Mouse (Mus musculus): ENCODE results near the gene Rab3d. TPM values are rescaled to one million over a fixed set of nuclear protein-coding genes. Genes with fewer than 3 reads are reported as not detected.
A peak's percentile ranks its signal among the peaks of the same experiment; 100 is the strongest.
"Not testable (repeated sequence)": the region's sequence is repeated elsewhere in the genome, so short reads cannot be mapped to it uniquely, and the experiment has no call there.

Gene Rab3d
- polyA plus RNA-seq, 1 experiment from 2014 or later = 57.3 TPM

DNA sequence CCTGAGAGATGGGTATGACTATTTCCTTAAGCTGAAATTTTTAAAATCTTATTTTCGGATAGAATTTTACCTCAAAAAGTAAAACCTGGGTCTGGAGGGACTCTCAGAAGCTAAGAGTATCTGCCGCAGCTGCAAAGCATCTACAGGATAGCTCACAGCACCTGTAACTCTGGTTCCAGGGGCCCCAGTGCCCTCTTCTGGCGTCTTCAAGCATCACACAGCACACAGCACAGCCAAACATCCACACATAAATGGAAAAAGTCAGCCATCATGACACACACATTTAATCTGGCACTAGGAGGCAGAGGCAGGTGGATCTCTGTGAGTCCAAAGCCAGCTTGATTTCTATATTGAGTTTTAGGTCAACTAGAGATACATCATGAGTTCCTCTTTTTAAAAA is 41.4 kb downstream of the Rab3d start:
- Histone ChIP-seq H3K9me3 (no peaks in the 10 kb centered on the region), H3K4me2 (no peak overlapping the region), H3K4me1 (no peaks in the 10 kb centered on the region), H3K27me3 (no peaks in the 10 kb centered on the region), H3K27ac (no peak overlapping the region), H3K36me3 (no peaks in the 10 kb centered on the region), H3K4me3 (no peak overlapping the region), H3K9ac (no peak overlapping the region)
- WGBS = 53% methylated on average over 3 of the region's 3 CpGs
- ATAC-seq (ENCODE audit: insufficient number of reproducible peaks, low FRiP score, low TSS enrichment, low read depth) = no peak

DNA sequence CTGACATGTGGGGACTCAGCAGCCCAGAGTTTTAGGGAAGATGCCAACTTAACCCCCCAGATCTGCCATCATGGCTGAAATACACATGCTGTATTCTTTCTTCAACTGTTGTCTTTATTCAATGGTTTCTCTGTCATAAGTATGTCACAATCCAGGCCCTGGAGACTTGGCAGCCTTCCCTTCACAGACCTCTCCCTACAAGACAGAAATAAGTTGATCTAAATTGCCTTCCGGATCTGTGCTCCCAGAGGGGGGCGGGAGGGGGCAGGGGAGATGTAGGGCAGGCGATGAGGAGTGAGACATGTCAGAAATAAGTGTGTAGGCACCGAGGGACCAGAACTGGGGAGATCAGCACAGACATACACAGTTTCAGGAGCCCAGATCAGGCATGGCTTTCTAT is 45.8 kb downstream of the Rab3d start:
- ATAC-seq (ENCODE audit: insufficient number of reproducible peaks, low FRiP score, low TSS enrichment, low read depth) = no peak
- H3K27ac ChIP-seq = no peak overlapping the region
- H3K4me2 ChIP-seq = no peak overlapping the region
- no peaks in the 10 kb centered on the region for H3K36me3 ChIP-seq
- H3K9ac ChIP-seq = no peak overlapping the region
- no peak overlapping the region for H3K4me3 ChIP-seq
- no peaks in the 10 kb centered on the region for H3K9me3 ChIP-seq
- H3K4me1 ChIP-seq = no peaks in the 10 kb centered on the region
- 54% methylated on average over 4 of the region's 4 CpGs for WGBS
- H3K27me3 ChIP-seq = no peaks in the 10 kb centered on the region

DNA sequence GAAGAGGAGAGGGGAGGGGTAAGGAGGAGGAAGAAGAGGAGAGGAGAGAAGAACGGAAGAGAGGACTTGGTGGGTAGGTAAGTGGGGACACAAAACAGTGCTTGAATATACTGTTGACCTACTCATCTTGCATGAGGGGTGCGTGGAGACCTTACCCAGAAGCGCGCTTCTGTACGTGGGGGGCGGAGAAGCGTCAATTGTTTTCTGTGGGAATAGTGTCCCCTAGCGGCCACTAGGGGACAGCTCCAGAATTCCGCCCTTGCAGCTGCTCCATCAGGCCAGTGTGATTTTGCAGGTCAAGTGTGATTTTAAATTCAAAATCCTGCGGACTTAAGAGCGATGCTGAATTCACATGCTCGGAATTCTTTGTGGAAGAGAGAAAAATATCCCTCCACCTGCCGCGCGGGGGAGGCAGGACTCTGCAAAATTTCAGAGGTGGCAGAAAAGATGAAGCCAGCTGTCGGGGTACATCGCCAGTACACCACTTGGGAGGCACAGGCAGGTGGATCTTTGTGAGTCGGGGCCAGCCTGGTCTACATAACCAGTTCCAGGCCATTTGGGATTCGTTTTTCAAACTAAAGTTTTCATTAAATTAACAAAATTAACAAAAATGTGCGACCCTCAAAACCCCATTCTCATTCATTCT is 47.0 kb downstream of the Rab3d start:
- Histone ChIP-seq H3K27me3 (no peaks in the 10 kb centered on the region), H3K27ac (no peak overlapping the region), H3K4me3 (0 out of 2 replicates have a peak overlapping the region, but pooled peaks have one; percentile 14), H3K9me3 (no peaks in the 10 kb centered on the region), H3K4me1 (peaks cover 9% of the 10 kb centered on the region), H3K9ac (no peak overlapping the region), H3K36me3 (no peaks in the 10 kb centered on the region), H3K4me2 (peak overlapping the region; percentile 38)
- 15% methylated on average over 20 of the region's 20 CpGs for WGBS
- no peak for ATAC-seq (ENCODE audit: insufficient number of reproducible peaks, low FRiP score, low TSS enrichment, low read depth)

DNA sequence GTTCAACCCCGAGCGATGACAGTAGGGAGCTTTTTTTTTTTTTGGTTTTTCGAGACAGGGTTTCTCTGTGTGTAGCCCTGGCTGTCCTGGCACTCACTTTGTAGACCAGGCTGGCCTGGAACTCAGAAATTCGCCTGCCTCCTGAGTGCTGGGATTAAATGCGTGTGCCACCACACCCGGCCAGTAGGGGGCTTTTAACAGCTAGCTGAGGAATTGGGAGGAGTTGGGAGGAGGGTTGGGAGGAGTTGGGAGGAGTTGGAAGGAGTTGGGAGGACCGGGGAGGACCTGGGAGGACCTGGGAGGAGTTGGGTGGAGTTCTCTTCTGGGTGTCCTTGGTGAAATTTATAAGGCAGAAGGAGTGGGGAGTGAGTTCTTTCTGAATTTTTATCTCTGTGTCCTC is 48.7 kb downstream of the Rab3d start:
- 49% methylated on average over 7 of the region's 7 CpGs for WGBS

DNA sequence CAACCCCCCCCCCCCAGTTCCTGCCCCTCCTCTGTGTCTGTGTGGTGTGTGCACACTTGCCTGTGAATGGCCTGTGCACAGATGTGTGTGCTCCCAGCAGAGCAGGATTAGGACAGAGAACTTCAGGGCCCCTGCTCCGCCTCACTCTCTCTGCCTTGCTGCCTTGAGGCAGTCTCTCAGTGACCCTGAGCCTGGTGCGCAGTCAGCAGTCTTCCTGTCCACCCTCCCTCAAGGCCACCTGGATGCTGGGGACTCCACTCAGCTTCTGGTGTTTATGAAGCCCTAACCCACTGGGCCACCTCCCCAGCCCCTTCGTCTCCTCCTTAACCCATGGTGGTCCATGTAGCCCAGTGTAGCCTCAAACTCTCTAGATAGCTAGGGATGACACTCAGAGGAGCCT is 50.3 kb downstream of the Rab3d start:
- Histone ChIP-seq H3K4me2 (no peak overlapping the region), H3K36me3 (no peaks in the 10 kb centered on the region), H3K27me3 (no peaks in the 10 kb centered on the region), H3K9ac (no peak overlapping the region), H3K4me3 (no peak overlapping the region), H3K4me1 (peaks cover 9% of the 10 kb centered on the region), H3K27ac (no peak overlapping the region), H3K9me3 (no peaks in the 10 kb centered on the region)
- no peak for ATAC-seq (ENCODE audit: insufficient number of reproducible peaks, low FRiP score, low TSS enrichment, low read depth)
- WGBS = 64% methylated on average over 3 of the region's 3 CpGs

More for the DNA sequence above, 48.7 kb downstream of the Rab3d start:
- not testable (repeated sequence) for H3K27me3 ChIP-seq; H3K4me1 ChIP-seq; H3K4me2 ChIP-seq; H3K27ac ChIP-seq; H3K36me3 ChIP-seq; H3K9me3 ChIP-seq; H3K9ac ChIP-seq; ATAC-seq (ENCODE audit: insufficient number of reproducible peaks, low FRiP score, low TSS enrichment, low read depth); H3K4me3 ChIP-seq

DNA sequence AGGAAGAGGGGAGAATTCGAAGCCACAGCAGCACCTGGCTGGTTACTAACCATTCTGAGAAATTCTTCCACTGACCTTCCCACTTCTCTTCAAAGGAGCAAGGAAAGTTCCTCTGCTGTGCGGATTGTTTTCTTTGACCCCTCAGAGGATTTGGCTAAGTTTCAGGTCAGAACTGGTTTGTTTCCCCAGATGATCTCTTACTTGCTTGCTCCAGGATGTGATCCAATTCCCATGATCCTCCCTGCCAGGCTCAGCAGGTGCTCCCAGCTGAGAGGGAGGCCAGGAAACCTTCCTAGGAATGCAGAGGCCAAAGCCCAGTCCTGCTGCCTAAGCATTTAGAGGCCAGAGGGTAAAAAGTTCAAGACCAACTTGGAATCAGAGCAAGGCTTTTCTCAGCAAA is 51.4 kb downstream of the Rab3d start:
- Histone ChIP-seq H3K27ac (0 out of 2 replicates have a peak overlapping the region, but pooled peaks have one; percentile 12), H3K36me3 (no peaks in the 10 kb centered on the region), H3K4me1 (peaks cover 9% of the 10 kb centered on the region), H3K4me3 (no peak overlapping the region), H3K9me3 (no peaks in the 10 kb centered on the region), H3K9ac (no peak overlapping the region), H3K27me3 (no peaks in the 10 kb centered on the region), H3K4me2 (no peak overlapping the region)
- WGBS = 35% methylated on average over 2 of the region's 2 CpGs
- no peak for ATAC-seq (ENCODE audit: insufficient number of reproducible peaks, low FRiP score, low TSS enrichment, low read depth)

DNA sequence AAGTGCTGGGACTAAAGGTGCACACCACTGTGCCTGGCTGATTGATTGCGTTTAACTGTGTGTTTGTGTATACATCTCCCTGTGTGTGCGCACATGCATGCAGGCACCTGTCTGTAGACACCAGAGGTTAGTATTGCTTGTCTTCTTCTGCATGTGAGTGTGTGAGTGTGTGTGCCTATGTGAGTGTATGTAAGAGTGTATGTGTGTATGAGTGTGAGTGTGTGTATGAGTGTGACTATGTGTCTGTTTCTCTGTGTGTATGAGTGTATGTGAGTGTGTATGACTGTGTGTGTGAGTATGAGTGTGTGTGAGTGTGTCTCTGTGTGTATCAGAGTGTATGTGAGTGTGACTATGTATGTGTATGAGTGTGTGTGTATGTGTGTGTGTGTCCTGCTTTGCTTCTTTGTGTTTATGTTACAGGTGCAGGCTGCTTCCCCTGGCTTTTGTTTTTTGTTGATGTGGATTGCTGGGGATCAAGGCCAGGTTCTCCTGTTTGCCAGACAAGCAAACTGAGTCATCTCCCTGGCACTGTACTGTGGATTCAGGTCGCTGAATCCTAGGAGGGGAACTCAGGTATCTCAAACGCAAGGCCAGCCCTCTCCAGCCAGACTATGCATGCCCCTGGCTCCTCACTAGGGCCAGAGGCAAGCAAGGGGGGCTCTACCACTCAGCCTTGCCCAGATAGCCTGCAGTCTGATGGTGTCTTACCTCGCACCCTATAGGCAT is 52.2 kb downstream of the Rab3d start:
- Histone ChIP-seq H3K9me3 (no peaks in the 10 kb centered on the region), H3K4me3 (no peak overlapping the region), H3K9ac (no peak overlapping the region), H3K27me3 (no peaks in the 10 kb centered on the region), H3K4me1 (peaks cover 9% of the 10 kb centered on the region), H3K4me2 (no peak overlapping the region), H3K27ac (peak overlapping the region; percentile 12; the same call in 1 of the 2 replicates), H3K36me3 (no peaks in the 10 kb centered on the region)
- ATAC-seq (ENCODE audit: insufficient number of reproducible peaks, low FRiP score, low TSS enrichment, low read depth) = no peak
- 67% methylated on average over 5 of the region's 5 CpGs for WGBS

DNA sequence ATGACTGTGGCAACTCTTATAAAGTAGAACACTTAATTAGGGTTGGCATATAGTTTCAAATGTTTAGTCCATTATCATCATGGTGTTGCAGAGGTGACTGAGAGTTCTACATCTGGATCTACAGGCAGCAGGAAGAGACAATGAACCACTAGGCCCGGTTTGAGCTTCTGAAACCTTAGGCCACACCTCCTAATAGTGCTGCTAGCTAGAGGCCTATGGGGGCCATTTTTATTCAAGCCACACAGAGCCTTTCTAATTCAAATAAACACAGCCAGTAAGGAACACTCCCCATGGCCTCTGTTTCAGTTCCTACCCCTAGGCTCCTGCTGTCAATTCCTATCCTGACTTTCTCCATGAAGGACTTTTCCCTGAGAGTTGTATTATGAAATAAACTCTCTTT is 55.8 kb downstream of the Rab3d start:
- Histone ChIP-seq H3K27me3 (no peaks in the 10 kb centered on the region), H3K4me1 (peaks cover 12% of the 10 kb centered on the region), H3K9ac (no peak overlapping the region), H3K27ac (no peak overlapping the region), H3K9me3 (no peaks in the 10 kb centered on the region), H3K4me3 (no peak overlapping the region), H3K4me2 (no peak overlapping the region), H3K36me3 (no peaks in the 10 kb centered on the region)
- no peak for ATAC-seq (ENCODE audit: insufficient number of reproducible peaks, low FRiP score, low TSS enrichment, low read depth)
- WGBS = 69% methylated on average over 1 of the region's 1 CpGs

DNA sequence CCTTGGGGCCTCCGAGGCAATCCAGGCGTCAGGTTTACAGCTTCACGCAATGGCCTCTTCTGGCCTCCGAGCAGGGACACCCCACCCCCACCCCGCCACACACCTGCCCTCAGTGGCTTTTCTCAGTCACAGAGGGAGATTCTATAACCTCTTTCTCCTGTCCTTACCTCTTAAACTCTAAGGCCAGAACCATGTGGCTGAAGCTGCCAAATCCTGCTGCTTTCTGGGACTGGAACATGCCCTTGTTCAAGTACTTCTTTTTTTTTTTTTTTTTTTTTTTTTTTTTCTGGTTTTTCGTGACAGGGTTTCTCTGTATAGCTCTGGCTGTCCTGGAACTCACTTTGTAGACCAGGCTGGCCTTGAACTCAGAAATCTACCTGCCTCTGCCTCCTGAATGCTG is 57.6 kb downstream of the Rab3d start:
- H3K36me3 ChIP-seq; H3K4me2 ChIP-seq; H3K4me1 ChIP-seq; H3K27ac ChIP-seq; H3K4me3 ChIP-seq; H3K9me3 ChIP-seq; ATAC-seq (ENCODE audit: insufficient number of reproducible peaks, low FRiP score, low TSS enrichment, low read depth); H3K9ac ChIP-seq; H3K27me3 ChIP-seq: not testable (repeated sequence)
- 37% methylated on average over 6 of the region's 6 CpGs for WGBS

DNA sequence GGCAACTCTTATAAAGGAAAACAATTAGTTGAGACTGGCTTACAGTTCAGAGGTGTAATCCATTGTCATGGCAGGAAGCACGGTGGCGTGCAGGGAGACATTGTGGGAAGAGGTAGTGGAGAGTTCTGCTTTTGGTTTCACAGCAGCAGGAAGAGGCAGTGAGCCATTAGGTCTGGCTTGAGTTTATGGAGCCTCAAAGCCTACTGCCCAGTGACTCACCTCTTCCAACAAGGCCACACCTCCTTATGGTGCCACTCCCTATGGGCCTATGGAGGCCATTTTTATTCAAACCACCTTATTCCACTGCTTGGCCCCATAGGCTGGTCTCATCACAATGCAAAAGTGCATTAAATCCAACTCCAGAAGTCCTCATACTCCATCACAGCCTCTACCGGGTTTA is 58.4 kb downstream of the Rab3d start:
- Histone ChIP-seq H3K9me3 (no peaks in the 10 kb centered on the region), H3K4me1 (peaks cover 2% of the 10 kb centered on the region; the same call in 1 of the 2 replicates), H3K4me3 (no peak overlapping the region), H3K27ac (no peak overlapping the region), H3K9ac (no peak overlapping the region), H3K36me3 (no peaks in the 10 kb centered on the region), H3K27me3 (no peaks in the 10 kb centered on the region), H3K4me2 (no peak overlapping the region)
- no peak for ATAC-seq (ENCODE audit: insufficient number of reproducible peaks, low FRiP score, low TSS enrichment, low read depth)
- WGBS = 85% methylated on average over 3 of the region's 3 CpGs

DNA sequence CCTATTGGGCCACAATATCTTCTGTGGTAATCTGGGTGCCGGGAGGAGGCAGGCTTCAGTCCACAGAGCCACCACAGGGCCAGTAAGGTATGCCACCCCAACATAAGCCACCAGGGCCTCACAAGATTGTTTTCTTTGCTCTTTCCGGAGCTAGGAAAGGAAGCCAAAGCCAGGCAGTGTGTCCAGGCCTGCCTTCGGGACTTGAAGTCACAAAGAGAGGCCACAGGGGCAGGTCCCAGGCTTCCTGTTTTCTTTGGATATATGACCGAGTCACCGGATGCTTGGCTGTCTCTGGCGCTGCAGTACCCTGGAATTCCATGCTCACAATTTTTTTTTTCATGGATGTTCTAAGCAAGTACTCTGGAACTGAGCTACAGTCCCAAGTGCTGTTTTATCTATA is 59.9 kb downstream of the Rab3d start:
- H3K27ac ChIP-seq = no peak overlapping the region
- ATAC-seq (ENCODE audit: insufficient number of reproducible peaks, low FRiP score, low TSS enrichment, low read depth) = no peak
- H3K4me2 ChIP-seq = no peak overlapping the region
- no peak overlapping the region for H3K9ac ChIP-seq
- H3K4me1 ChIP-seq = peaks cover 2% of the 10 kb centered on the region; the same call in 1 of the 2 replicates
- WGBS = 61% methylated on average over 6 of the region's 6 CpGs
- no peaks in the 10 kb centered on the region for H3K27me3 ChIP-seq
- no peak overlapping the region for H3K4me3 ChIP-seq
- no peaks in the 10 kb centered on the region for H3K36me3 ChIP-seq
- no peaks in the 10 kb centered on the region for H3K9me3 ChIP-seq

DNA sequence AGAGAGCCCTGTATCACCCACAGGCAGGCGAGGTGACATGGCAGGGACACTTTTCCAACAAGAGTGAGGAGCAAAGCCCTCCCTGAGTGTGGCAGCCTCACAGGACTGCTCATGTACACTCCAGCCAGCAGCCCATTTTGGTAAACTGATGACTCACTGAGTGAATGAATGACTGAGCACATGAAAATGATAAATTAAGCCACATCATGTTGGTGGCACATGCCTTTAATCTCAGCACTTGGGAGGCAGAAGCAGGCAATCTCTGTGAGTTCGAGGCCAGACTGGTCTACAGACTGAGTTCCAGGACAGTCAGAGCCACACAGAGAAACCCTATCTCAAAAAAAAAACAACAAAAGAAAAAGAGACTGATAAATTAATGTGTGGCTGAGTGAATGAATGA is 60.5 kb downstream of the Rab3d start:
- Histone ChIP-seq H3K4me2 (no peak overlapping the region), H3K9ac (no peak overlapping the region), H3K27ac (no peak overlapping the region), H3K4me1 (peaks cover 8% of the 10 kb centered on the region), H3K9me3 (no peaks in the 10 kb centered on the region), H3K4me3 (no peak overlapping the region), H3K36me3 (no peaks in the 10 kb centered on the region), H3K27me3 (no peaks in the 10 kb centered on the region)
- WGBS = 79% methylated on average over 2 of the region's 2 CpGs
- ATAC-seq (ENCODE audit: insufficient number of reproducible peaks, low FRiP score, low TSS enrichment, low read depth) = no peak

Data from limb, embryonic 15.5 days (tissue).